Mouse (Mus musculus): ENCODE data around the gene Lrch1. TPM values are rescaled to one million over a fixed set of nuclear protein-coding genes. Genes with fewer than 3 reads are reported as not detected.
A peak's percentile ranks its signal among the peaks of the same experiment; 100 is the strongest.

Gene Lrch1
- polyA plus RNA-seq, 1 experiment: 9.9 TPM

DNA sequence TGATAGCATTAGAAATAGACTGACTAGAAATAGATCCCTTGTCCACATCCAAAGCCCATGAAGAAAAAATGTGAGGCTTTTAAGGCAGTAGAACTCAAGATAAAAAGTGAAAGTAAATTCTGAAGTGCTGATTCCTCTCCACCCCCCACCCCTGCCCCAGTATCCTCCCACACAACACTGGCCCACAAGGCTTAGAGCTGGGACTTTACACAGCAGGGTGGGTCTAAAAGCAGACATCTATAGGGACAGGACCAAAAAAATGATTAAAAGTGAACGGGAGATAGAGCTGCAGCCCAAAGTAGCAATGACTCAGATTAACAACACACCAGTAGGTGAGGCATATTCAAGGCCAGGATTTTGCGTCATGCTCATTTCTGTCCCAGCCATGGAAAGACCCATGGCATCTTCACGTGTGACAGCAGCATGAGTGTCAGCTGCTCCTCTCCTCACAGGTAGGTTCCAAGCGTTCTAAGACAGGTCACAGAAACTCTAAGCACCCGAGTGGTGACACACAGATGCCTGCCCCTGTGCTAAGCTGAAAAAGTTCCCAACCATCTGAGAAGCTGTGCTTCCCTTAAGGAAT, 29.1 kb downstream of the Lrch1 start:
- H3K4me2 ChIP-seq (ENCODE audit: low read depth): peak overlapping the region; percentile 31
- H3K27me3 ChIP-seq (ENCODE audit: control insufficient read depth, insufficient read depth, insufficient read length): no peaks in the 10 kb centered on the region
- H3K4me3 ChIP-seq: no peak overlapping the region
- H3ac ChIP-seq (ENCODE audit: control insufficient read depth, insufficient read length): no peak overlapping the region
- TF ChIP-seq MAX (IDR thresholded peaks at IDR 0.05; ENCODE audit: low read depth): no peak
- no peak for TF ChIP-seq MYOG (IDR thresholded peaks at IDR 0.05; ENCODE audit: control insufficient read depth in 1 of 3, insufficient read depth in 1 of 3, insufficient read length in 2 of 3, low read depth in 2 of 3)
- TF ChIP-seq MYOD1 (IDR thresholded peaks at IDR 0.05; ENCODE audit: control insufficient read depth in 1 of 3, insufficient read length in 2 of 3, low read depth in 2 of 3): no peak
- no peak for TF ChIP-seq POLR2AphosphoS2 (IDR thresholded peaks at IDR 0.05; ENCODE audit: insufficient read length, low read depth)
- TF ChIP-seq E2F4 (IDR thresholded peaks at IDR 0.05; ENCODE audit: insufficient read depth): no peak
- TF ChIP-seq REST (IDR thresholded peaks at IDR 0.05; ENCODE audit: insufficient read depth, insufficient read length): no peak
- TF ChIP-seq USF1 (IDR thresholded peaks at IDR 0.05; ENCODE audit: low read depth): no peak
- no peak for TF ChIP-seq TCF12 (IDR thresholded peaks at IDR 0.05; ENCODE audit: insufficient read depth, poor library complexity, severe bottlenecking)
- TF ChIP-seq CEBPB (IDR thresholded peaks at IDR 0.05; ENCODE audit: insufficient read depth, poor library complexity, severe bottlenecking): no peak
- TF ChIP-seq POLR2A (IDR thresholded peaks at IDR 0.05; ENCODE audit: insufficient read length, low read depth): no peak
- TF ChIP-seq SRF (IDR thresholded peaks at IDR 0.05; ENCODE audit: control insufficient read depth, insufficient read length, low read depth): no peak
- H3K79me2 ChIP-seq (ENCODE audit: control insufficient read depth, insufficient read depth): peaks cover 61% of the 10 kb centered on the region
- no peaks in the 10 kb centered on the region for H3K36me3 ChIP-seq (ENCODE audit: control insufficient read depth, insufficient read depth)

DNA sequence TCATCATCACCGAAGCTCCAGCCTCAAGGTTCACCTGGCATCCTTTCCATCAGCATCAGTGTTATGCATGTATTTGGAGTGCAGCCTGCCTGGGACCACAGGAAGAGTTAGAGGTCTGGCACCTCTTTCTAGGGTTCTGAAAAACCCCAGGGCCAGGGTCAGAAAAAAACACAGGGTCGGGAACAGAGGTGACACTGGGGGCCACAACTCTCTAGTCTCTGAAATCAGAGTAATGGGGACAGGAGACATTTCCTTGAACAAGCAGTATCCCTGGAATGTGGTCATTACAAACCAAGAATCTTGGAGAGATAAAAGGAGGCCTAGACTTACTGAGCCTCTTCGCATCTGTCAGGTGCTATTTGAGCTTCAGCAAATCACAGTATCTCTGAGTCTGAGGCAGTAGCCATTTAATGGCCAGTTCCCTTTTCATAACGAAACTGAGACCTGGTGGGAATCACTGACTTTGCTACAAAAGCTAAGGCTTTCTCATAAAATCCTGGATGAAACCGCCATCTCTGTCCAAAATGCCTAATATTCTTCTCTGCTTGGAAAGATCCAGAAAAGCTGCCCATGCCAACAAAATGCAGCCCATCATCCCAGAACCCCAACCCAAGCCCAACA, 30.1 kb downstream of the Lrch1 start:
- H3K27me3 ChIP-seq (ENCODE audit: control insufficient read depth, insufficient read depth, insufficient read length): no peaks in the 10 kb centered on the region
- no peak overlapping the region for H3K4me2 ChIP-seq (ENCODE audit: low read depth)
- TF ChIP-seq REST (IDR thresholded peaks at IDR 0.05; ENCODE audit: insufficient read depth, insufficient read length) (no peak), SRF (IDR thresholded peaks at IDR 0.05; ENCODE audit: control insufficient read depth, insufficient read length, low read depth) (no peak), TCF3 (IDR thresholded peaks at IDR 0.05; ENCODE audit: insufficient read length, low read depth) (no peak), POLR2AphosphoS2 (IDR thresholded peaks at IDR 0.05; ENCODE audit: insufficient read length, low read depth) (no peak), USF1 (IDR thresholded peaks at IDR 0.05; ENCODE audit: low read depth) (no peak), TCF12 (IDR thresholded peaks at IDR 0.05; ENCODE audit: insufficient read depth, poor library complexity, severe bottlenecking) (no peak), MYOD1 (IDR thresholded peaks at IDR 0.05; ENCODE audit: control insufficient read depth in 1 of 3, insufficient read length in 2 of 3, low read depth in 2 of 3) (no peak), CEBPB (IDR thresholded peaks at IDR 0.05; ENCODE audit: insufficient read depth, poor library complexity, severe bottlenecking) (no peak), POLR2A (IDR thresholded peaks at IDR 0.05; ENCODE audit: insufficient read length, low read depth) (no peak), E2F4 (IDR thresholded peaks at IDR 0.05; ENCODE audit: insufficient read depth) (no peak), MAX (IDR thresholded peaks at IDR 0.05; ENCODE audit: low read depth) (no peak), MYOG (IDR thresholded peaks at IDR 0.05; ENCODE audit: control insufficient read depth in 1 of 3, insufficient read depth in 1 of 3, insufficient read length in 2 of 3, low read depth in 2 of 3) (no peak)
- H3K36me3 ChIP-seq (ENCODE audit: control insufficient read depth, insufficient read depth): no peaks in the 10 kb centered on the region
- peaks cover 71% of the 10 kb centered on the region for H3K79me2 ChIP-seq (ENCODE audit: control insufficient read depth, insufficient read depth)
- H3K4me3 ChIP-seq: no peak overlapping the region
- no peak overlapping the region for H3ac ChIP-seq (ENCODE audit: control insufficient read depth, insufficient read length)

DNA sequence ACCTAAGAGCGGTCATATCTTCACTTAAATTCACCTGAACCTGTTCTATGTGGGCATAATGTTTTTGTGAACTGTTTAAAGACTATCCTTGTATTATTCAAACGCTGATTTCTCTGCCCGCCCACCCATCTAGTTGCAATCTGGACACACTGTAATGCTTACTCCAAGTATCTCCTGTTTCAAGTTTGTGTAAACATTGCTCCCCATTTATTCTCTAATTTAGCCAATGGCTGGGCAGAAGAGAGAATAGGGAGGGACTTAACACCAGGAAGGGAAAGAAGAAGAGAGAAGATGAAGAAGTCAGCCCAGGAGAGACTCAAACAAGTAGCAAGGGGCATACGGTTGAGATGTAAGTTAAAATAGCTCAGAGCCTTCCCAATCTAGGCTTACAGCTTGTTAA, 31.0 kb downstream of the Lrch1 start:
- H3K4me3 ChIP-seq: no peak overlapping the region
- TF ChIP-seq TCF3 (IDR thresholded peaks at IDR 0.05; ENCODE audit: insufficient read length, low read depth) (no peak), POLR2A (IDR thresholded peaks at IDR 0.05; ENCODE audit: insufficient read length, low read depth) (no peak), MYOG (IDR thresholded peaks at IDR 0.05; ENCODE audit: control insufficient read depth in 1 of 3, insufficient read depth in 1 of 3, insufficient read length in 2 of 3, low read depth in 2 of 3) (no peak), TCF12 (IDR thresholded peaks at IDR 0.05; ENCODE audit: insufficient read depth, poor library complexity, severe bottlenecking) (no peak), MAX (IDR thresholded peaks at IDR 0.05; ENCODE audit: low read depth) (no peak), SRF (IDR thresholded peaks at IDR 0.05; ENCODE audit: control insufficient read depth, insufficient read length, low read depth) (no peak), MYOD1 (IDR thresholded peaks at IDR 0.05; ENCODE audit: control insufficient read depth in 1 of 3, insufficient read length in 2 of 3, low read depth in 2 of 3) (no peak), USF1 (IDR thresholded peaks at IDR 0.05; ENCODE audit: low read depth) (no peak), POLR2AphosphoS2 (IDR thresholded peaks at IDR 0.05; ENCODE audit: insufficient read length, low read depth) (no peak), CEBPB (IDR thresholded peaks at IDR 0.05; ENCODE audit: insufficient read depth, poor library complexity, severe bottlenecking) (no peak), REST (IDR thresholded peaks at IDR 0.05; ENCODE audit: insufficient read depth, insufficient read length) (no peak), E2F4 (IDR thresholded peaks at IDR 0.05; ENCODE audit: insufficient read depth) (no peak)
- H3ac ChIP-seq (ENCODE audit: control insufficient read depth, insufficient read length): no peak overlapping the region
- no peaks in the 10 kb centered on the region for H3K27me3 ChIP-seq (ENCODE audit: control insufficient read depth, insufficient read depth, insufficient read length)
- peaks cover 80% of the 10 kb centered on the region for H3K79me2 ChIP-seq (ENCODE audit: control insufficient read depth, insufficient read depth)
- no peaks in the 10 kb centered on the region for H3K36me3 ChIP-seq (ENCODE audit: control insufficient read depth, insufficient read depth)
- H3K4me2 ChIP-seq (ENCODE audit: low read depth): no peak overlapping the region

DNA sequence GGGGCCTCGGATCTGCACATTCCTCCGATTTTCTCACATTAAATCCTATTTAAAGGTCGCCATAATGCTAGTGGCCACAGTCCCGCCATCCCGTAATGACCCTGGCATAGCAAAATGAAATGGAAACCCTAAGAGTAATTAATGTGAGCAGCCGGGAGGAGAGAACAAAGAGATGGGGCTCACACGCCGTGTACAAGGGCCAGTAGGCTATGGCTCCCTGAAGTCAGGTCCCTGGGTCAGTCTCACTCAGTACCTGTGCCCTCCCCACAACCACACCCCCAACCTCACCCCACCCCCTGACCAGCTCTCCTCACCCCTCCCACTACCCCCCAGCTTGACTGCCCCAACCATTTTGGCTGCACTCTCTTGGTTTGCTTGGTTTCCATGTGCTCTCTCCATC, 31.6 kb downstream of the Lrch1 start:
- no peaks in the 10 kb centered on the region for H3K27me3 ChIP-seq (ENCODE audit: control insufficient read depth, insufficient read depth, insufficient read length)
- TF ChIP-seq POLR2AphosphoS2 (IDR thresholded peaks at IDR 0.05; ENCODE audit: insufficient read length, low read depth) (no peak), MAX (IDR thresholded peaks at IDR 0.05; ENCODE audit: low read depth) (no peak), SRF (IDR thresholded peaks at IDR 0.05; ENCODE audit: control insufficient read depth, insufficient read length, low read depth) (no peak), TCF12 (IDR thresholded peaks at IDR 0.05; ENCODE audit: insufficient read depth, poor library complexity, severe bottlenecking) (no peak), USF1 (IDR thresholded peaks at IDR 0.05; ENCODE audit: low read depth) (no peak), E2F4 (IDR thresholded peaks at IDR 0.05; ENCODE audit: insufficient read depth) (no peak)
- no peak overlapping the region for H3ac ChIP-seq (ENCODE audit: control insufficient read depth, insufficient read length)
- peaks cover 86% of the 10 kb centered on the region for H3K79me2 ChIP-seq (ENCODE audit: control insufficient read depth, insufficient read depth)
- no peaks in the 10 kb centered on the region for H3K36me3 ChIP-seq (ENCODE audit: control insufficient read depth, insufficient read depth)
- no peak overlapping the region for H3K4me3 ChIP-seq
- H3K4me2 ChIP-seq (ENCODE audit: low read depth): no peak overlapping the region
